Mouse (Mus musculus): ENCODE results near the gene Limch1. TPM values are rescaled to one million over a fixed set of nuclear protein-coding genes. Genes with fewer than 3 reads are reported as not detected.
A peak's percentile ranks its signal among the peaks of the same experiment; 100 is the strongest.

The Limch1 gene
- polyA plus RNA-seq, 1 experiment from 2014 or later = 6.7 TPM

- ATAC-seq = no peak
- Histone ChIP-seq H3K4me2 (replicated peaks; ENCODE audit: low read depth) (peak overlapping the region; percentile 66), H3K4me1 (replicated peaks; ENCODE audit: control insufficient read depth, insufficient read depth, low read length) (no peaks in the 10 kb centered on the region), H3K27me3 (replicated peaks; ENCODE audit: control insufficient read depth, insufficient read depth, low read length) (peaks cover 7% of the 10 kb centered on the region; the same call in 1 of the 2 replicates), H3K9ac (ENCODE audit: low read depth, low read length) (no peak overlapping the region), H3K36me3 (ENCODE audit: control insufficient read depth, insufficient read depth) (no peaks in the 10 kb centered on the region), H3K9me3 (ENCODE audit: control insufficient read depth) (no peaks in the 10 kb centered on the region), H3K27ac (ENCODE audit: low read depth, low read length) (no peak overlapping the region), H3K4me3 (ENCODE audit: low read depth, low read length) (peak overlapping the region; percentile 28; the same call in 1 of the 2 replicates)
- TF ChIP-seq CTCF (IDR thresholded peaks at IDR 0.05; ENCODE audit: low read depth) = peak; percentile 25; the same call in 1 of the 2 replicates
- WGBS = 49% methylated on average over 7 of the region's 7 CpGs
Observed at GRCm38 (mm10) chr5:66997600-66997930, 251.9 kb downstream of the Limch1 start.

GRCm38 (mm10) chr5:66998341-66998740, 252.7 kb downstream of the Limch1 start:
- H3K4me1 ChIP-seq (replicated peaks; ENCODE audit: control insufficient read depth, insufficient read depth, low read length) = no peaks in the 10 kb centered on the region
- no peak overlapping the region for H3K9ac ChIP-seq (ENCODE audit: low read depth, low read length)
- H3K36me3 ChIP-seq (ENCODE audit: control insufficient read depth, insufficient read depth) = no peaks in the 10 kb centered on the region
- WGBS = 80% methylated on average over 6 of the region's 6 CpGs
- H3K9me3 ChIP-seq (ENCODE audit: control insufficient read depth) = no peaks in the 10 kb centered on the region
- no peak overlapping the region for H3K4me2 ChIP-seq (replicated peaks; ENCODE audit: low read depth)
- TF ChIP-seq CTCF (IDR thresholded peaks at IDR 0.05; ENCODE audit: low read depth) = no peak
- no peak overlapping the region for H3K4me3 ChIP-seq (ENCODE audit: low read depth, low read length)
- H3K27ac ChIP-seq (ENCODE audit: low read depth, low read length) = no peak overlapping the region
- peaks cover 7% of the 10 kb centered on the region; the same call in 1 of the 2 replicates for H3K27me3 ChIP-seq (replicated peaks; ENCODE audit: control insufficient read depth, insufficient read depth, low read length)
- ATAC-seq = no peak

GRCm38 (mm10) chr5:67002346-67002745, 256.7 kb downstream of the Limch1 start:
- 81% methylated on average over 6 of the region's 6 CpGs for WGBS
- ATAC-seq = no peak
- Histone ChIP-seq H3K4me3 (ENCODE audit: low read depth, low read length) (no peak overlapping the region), H3K27me3 (replicated peaks; ENCODE audit: control insufficient read depth, insufficient read depth, low read length) (no peaks in the 10 kb centered on the region; the same call in 1 of the 2 replicates), H3K9me3 (ENCODE audit: control insufficient read depth) (no peaks in the 10 kb centered on the region), H3K4me1 (replicated peaks; ENCODE audit: control insufficient read depth, insufficient read depth, low read length) (no peaks in the 10 kb centered on the region), H3K36me3 (ENCODE audit: control insufficient read depth, insufficient read depth) (no peaks in the 10 kb centered on the region), H3K27ac (ENCODE audit: low read depth, low read length) (no peak overlapping the region), H3K9ac (ENCODE audit: low read depth, low read length) (no peak overlapping the region), H3K4me2 (replicated peaks; ENCODE audit: low read depth) (no peak overlapping the region)
- no peak for TF ChIP-seq CTCF (IDR thresholded peaks at IDR 0.05; ENCODE audit: low read depth)

- no peaks in the 10 kb centered on the region for H3K4me1 ChIP-seq (replicated peaks; ENCODE audit: control insufficient read depth, insufficient read depth, low read length)
- no peak for TF ChIP-seq CTCF (IDR thresholded peaks at IDR 0.05; ENCODE audit: low read depth)
- H3K4me2 ChIP-seq (replicated peaks; ENCODE audit: low read depth) = no peak overlapping the region
- H3K4me3 ChIP-seq (ENCODE audit: low read depth, low read length) = no peak overlapping the region
- H3K27me3 ChIP-seq (replicated peaks; ENCODE audit: control insufficient read depth, insufficient read depth, low read length) = no peaks in the 10 kb centered on the region
- no peak overlapping the region for H3K27ac ChIP-seq (ENCODE audit: low read depth, low read length)
- H3K9me3 ChIP-seq (ENCODE audit: control insufficient read depth) = no peaks in the 10 kb centered on the region
- no peak for ATAC-seq
- H3K9ac ChIP-seq (ENCODE audit: low read depth, low read length) = no peak overlapping the region
- 61% methylated on average over 11 of the region's 11 CpGs for WGBS
- no peaks in the 10 kb centered on the region for H3K36me3 ChIP-seq (ENCODE audit: control insufficient read depth, insufficient read depth)
Observed at GRCm38 (mm10) chr5:67004619-67005018, 259.0 kb downstream of the Limch1 start.

GRCm38 (mm10) chr5:67011043-67011870, 265.6 kb downstream of the Limch1 start:
- no peak for ATAC-seq
- H3K9me3 ChIP-seq (ENCODE audit: control insufficient read depth) = no peaks in the 10 kb centered on the region
- 87% methylated on average over 16 of the region's 16 CpGs for whole genome bisulfite sequencing
- H3K9ac ChIP-seq (ENCODE audit: low read depth, low read length) = no peak overlapping the region
- H3K27me3 ChIP-seq (replicated peaks; ENCODE audit: control insufficient read depth, insufficient read depth, low read length) = no peaks in the 10 kb centered on the region
- no peaks in the 10 kb centered on the region for H3K4me1 ChIP-seq (replicated peaks; ENCODE audit: control insufficient read depth, insufficient read depth, low read length)
- no peak overlapping the region for H3K4me2 ChIP-seq (replicated peaks; ENCODE audit: low read depth)
- TF ChIP-seq CTCF (IDR thresholded peaks at IDR 0.05; ENCODE audit: low read depth) = no peak
- no peaks in the 10 kb centered on the region for H3K36me3 ChIP-seq (ENCODE audit: control insufficient read depth, insufficient read depth)
- H3K27ac ChIP-seq (ENCODE audit: low read depth, low read length) = no peak overlapping the region
- no peak overlapping the region for H3K4me3 ChIP-seq (ENCODE audit: low read depth, low read length)

- WGBS = 83% methylated on average over 4 of the region's 4 CpGs
- Histone ChIP-seq H3K9ac (ENCODE audit: low read depth, low read length) (no peak overlapping the region), H3K36me3 (ENCODE audit: control insufficient read depth, insufficient read depth) (no peaks in the 10 kb centered on the region), H3K4me2 (replicated peaks; ENCODE audit: low read depth) (no peak overlapping the region), H3K27ac (ENCODE audit: low read depth, low read length) (no peak overlapping the region), H3K9me3 (ENCODE audit: control insufficient read depth) (no peaks in the 10 kb centered on the region), H3K27me3 (replicated peaks; ENCODE audit: control insufficient read depth, insufficient read depth, low read length) (no peaks in the 10 kb centered on the region), H3K4me3 (ENCODE audit: low read depth, low read length) (no peak overlapping the region), H3K4me1 (replicated peaks; ENCODE audit: control insufficient read depth, insufficient read depth, low read length) (no peaks in the 10 kb centered on the region)
- no peak for ATAC-seq
- TF ChIP-seq CTCF (IDR thresholded peaks at IDR 0.05; ENCODE audit: low read depth) = no peak
Observed at GRCm38 (mm10) chr5:67011985-67012384, 266.4 kb downstream of the Limch1 start.

Data from intestine, postnatal 0 days (tissue).